Mouse (Mus musculus) ES-Bruce4 (cell line): ENCODE measurements around the gene Pear1.

Experiments used
- CTCF ChIP-seq: IDR thresholded peaks from one replicate; pipeline ENCODE4 v1.8.1; 2011; ENCODE audit warnings: low read depth, low read length
- EP300 ChIP-seq: IDR thresholded peaks from 2 replicates; pipeline ENCODE4 v1.6.1; 2011; ENCODE audit warnings: low read depth, low read length; ENCODE audit not compliant: insufficient read depth
- POLR2A ChIP-seq: IDR thresholded peaks from one replicate; pipeline ENCODE4 v1.8.1; 2011; ENCODE audit warnings: low read length; ENCODE audit not compliant: insufficient read depth

DNA sequence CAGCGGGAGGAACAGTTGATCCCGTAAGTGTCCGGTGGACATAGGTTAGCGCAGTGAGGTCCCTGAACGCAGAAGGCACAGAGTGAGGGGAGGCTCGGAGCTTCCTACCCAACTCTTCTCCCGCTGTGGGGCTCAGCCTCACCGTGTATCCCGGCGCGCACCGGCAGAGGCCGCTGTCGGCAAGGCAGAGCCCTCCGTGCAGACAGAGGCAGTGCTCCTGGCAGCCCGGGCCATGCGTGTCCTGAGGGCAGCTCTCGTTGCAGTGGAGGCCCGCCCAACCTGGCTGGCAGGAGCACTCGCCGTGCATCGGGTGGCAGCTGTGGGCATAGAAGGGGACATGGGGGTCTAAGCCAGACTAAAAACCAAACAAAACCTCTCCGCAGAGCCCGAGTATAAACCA is 68.1 kb downstream of the Pear1 start:
- TF ChIP-seq EP300 (no peak), CTCF (peak; percentile 97), POLR2A (no peak)
